Mouse (Mus musculus): Measurements from ENCODE around the gene Clstn2.

DNA sequence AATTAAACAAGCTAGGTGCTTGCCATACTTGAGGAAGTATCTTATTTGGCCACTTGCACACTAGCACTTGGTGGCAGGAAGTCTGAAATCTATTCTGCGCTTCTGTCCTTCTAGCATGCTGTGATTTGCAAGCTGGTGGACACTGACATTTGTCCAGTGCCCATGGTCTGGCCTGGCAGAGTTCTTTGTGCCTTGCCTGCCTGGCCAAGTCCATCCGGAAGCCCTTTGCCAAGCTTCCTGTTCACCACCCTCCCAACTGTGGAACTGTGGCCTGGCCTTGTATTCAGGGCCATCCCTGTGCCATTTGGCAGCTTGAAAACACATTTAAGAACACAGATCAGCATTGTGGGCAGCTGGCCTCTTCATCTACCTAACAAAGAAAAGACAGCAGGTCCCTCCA is 24.3 kb upstream of the Clstn2 start:
- TF ChIP-seq POLR2A (IDR thresholded peaks at IDR 0.05; ENCODE audit: low read depth, low read length), result no peak
- TF ChIP-seq CTCF (conservative IDR thresholded peaks at IDR 0.05; ENCODE audit: insufficient read depth, insufficient read length, low read depth, low read length), result no peak
